Mouse (Mus musculus) frontal cortex, postnatal 36 days (tissue): ENCODE measurements around the gene Irf4.

Experiments used
- DNase-seq, 2 experiments: peaks; one replicate each; pipeline ENCODE4 v3.0.0; 2022; ENCODE audit warnings: low spot score in 2 of 2

Irf4 gene

DNA sequence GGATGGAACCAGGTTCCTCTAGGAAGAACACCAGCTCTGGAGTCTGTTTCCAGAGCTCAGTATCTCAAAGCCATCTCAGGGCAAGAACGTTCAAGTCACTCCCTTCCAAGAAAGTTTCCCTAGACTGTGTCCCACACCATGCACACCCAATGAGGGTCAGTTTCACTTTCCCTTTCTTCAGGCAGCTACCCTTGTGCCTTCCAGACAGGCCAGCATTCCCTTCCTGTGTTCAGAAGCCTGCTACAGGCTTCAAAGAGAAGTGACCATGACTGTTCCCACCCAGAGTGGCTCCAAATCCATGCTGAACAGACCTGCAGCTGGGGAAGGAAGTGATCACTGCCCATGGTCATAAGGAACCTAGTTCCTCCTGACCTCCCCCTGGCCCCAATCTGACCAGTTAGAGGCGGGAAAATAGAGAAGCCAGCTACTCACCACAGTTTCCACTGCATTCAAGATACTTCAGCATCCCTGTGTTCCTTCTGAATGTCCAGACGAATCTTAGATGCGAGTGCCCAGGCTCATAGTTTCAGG is 10.7 kb upstream of the Irf4 start:
- no peak for DNase-seq

DNA sequence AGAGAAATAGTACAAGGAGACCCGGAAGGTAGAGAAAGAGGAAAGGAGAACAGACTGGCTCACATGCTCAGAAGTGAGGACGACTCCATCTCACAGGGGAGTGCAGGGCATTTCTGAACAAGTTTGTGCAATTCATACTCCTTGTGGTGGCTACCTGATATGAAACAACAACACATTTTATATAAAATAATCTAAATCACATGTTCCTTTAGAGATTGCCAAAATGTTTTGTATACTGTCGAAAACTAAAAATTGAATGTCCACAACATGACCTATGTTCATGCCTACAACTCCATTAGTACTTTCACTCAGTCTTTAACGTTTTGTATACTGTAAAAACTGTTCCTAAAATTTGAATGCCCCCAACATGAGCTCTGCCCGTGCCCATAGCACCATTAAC is 7.9 kb upstream of the Irf4 start:
- no peak for DNase-seq

- DNase-seq = no peak
Measured at GRCm38 (mm10) chr13:30742411-30742970, 6.5 kb upstream of the Irf4 start.

DNA sequence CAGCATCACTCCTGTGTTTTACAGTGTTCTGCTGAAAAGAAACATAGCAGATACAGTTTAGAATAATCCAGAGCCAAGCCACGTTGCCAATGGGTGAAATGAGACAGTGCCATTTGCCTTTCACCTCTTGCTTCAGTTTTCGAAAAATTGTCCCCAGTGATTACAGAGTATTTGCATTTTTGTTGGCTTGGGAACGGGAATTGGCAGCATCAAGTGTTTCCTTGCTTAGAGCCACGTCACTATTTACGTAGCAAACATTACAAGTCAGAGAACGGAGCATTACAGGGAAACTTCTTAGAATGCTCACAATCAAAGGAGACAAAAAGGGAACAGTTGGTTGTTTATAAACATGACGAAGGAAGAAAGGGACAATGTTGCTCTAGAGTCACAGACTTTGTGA is 3.9 kb upstream of the Irf4 start:
- DNase-seq = no peak

GRCm38 (mm10) chr13:30747068-30747467 is 2.0 kb upstream of the Irf4 start:
- DNase-seq = no peak

DNA sequence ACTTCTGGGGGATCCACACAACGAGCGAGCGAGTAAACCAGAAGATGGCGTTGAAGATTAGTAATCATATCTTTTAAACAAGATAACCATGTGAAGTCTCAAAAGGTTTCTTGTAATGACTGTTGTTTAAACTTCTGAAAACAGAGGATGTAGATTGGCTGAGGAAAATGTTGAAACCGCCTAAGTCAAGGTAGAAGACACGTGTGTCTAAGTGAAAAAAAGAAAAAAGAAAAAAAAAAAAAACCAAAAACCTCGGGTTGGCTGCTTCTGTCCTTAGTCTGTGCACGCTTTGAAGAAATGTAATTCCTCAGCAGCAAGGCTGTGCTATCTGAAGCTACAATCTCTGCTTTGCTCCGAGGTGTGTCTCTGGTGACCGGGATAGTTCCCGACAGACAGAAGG is 1.5 kb upstream of the Irf4 start:
- DNase-seq = no peak

GRCm38 (mm10) chr13:30748321-30748720 is 705 bp upstream of the Irf4 start:
- DNase-seq = no peak

- no peak for DNase-seq
Measured at GRCm38 (mm10) chr13:30749557-30750141, 623 bp downstream of the Irf4 start.

DNA sequence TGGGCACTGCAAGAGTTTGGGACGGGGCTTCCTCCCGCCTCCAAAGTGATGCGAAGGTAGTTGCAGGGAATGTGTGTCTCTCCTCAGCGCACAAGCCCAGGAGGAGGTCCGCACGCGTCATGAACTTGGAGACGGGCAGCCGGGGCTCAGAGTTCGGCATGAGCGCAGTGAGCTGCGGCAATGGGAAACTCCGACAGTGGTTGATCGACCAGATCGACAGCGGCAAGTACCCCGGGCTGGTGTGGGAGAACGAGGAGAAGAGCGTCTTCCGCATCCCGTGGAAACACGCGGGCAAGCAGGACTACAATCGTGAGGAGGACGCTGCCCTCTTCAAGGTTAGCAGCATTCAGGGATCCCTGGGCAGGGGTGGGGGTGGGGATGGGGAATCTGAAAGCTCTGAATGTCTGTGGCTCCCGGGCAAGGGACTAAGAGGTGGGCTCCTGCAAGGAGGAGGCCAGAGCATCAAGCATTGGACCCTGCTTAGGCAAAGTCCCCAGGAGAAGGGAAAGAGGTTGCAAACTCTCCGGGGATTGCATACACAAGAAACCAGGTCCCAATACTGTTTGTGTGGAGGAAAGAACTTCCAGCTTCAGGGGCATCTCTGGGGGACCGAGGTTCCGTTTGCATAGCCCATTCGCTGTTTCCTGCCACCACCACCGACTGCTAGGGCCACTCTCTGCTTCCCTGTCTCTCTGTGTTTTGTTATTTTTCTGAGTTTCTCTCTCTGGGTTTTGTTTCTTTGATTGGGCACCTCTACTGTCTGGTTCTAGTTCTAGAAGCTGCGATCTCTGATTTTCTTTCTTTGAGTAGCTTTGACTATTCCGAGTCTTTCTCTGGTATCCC is 1.7 kb downstream of the Irf4 start:
- DNase-seq = no peak

DNA sequence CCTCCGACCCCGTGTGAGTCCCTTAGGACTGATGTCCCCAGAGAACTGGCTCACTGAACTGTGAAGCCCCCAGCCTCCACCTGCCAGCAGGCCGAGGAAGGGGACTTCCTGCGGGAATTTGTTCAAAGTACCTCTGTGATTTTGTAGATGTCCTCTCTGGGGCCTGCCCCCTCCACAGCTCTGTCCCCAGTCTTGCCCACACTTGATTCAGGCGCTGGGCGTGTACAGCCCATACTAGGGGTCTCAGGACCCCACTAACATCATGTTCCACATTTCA is 2.2 kb downstream of the Irf4 start:
- no peak for DNase-seq

- no peak for DNase-seq
Measured at GRCm38 (mm10) chr13:30752581-30753187, 3.7 kb downstream of the Irf4 start.

- DNase-seq = no peak
Measured at GRCm38 (mm10) chr13:30753441-30753840, 4.4 kb downstream of the Irf4 start.

- no peak for DNase-seq
Measured at GRCm38 (mm10) chr13:30754066-30754465, 5.0 kb downstream of the Irf4 start.

DNA sequence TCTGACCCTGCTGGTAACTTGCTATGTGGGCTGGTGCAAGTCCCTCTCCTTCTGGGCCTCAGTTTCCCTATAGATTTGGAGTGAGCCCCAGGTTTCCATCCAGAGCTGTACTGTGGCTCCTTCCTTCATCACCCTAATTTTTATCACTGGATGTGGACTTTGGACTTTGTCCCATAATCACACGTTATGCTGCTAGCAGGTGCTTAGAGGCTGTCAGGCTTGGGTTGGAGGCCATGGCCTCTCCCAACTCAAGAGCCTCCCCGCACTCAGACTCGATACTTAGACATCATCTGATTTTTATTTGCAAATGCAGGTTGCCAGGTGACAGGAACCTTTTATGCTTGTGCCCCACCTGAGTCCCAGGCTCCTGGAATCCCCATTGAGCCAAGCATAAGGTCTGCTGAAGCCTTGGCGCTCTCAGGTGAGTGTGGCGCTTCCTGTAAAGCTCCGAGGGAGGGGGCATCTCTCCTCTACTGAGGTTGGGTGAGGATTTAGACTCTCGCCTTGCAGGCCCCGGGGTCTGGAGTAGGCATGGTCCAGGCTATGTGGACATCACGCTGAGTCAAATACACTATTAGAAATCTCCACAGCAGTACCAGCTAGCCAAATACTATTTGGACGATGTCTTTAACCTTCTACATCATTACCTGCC is 5.9 kb downstream of the Irf4 start:
- DNase-seq = no peak

- no peak for DNase-seq
Measured at GRCm38 (mm10) chr13:30755577-30755976, 6.6 kb downstream of the Irf4 start.

- no peak for DNase-seq
Measured at GRCm38 (mm10) chr13:30755998-30756639, 7.1 kb downstream of the Irf4 start.

GRCm38 (mm10) chr13:30757264-30757900 is 8.4 kb downstream of the Irf4 start:
- DNase-seq = no peak

- DNase-seq = no peak
Measured at GRCm38 (mm10) chr13:30758789-30759381, 9.9 kb downstream of the Irf4 start.

DNA sequence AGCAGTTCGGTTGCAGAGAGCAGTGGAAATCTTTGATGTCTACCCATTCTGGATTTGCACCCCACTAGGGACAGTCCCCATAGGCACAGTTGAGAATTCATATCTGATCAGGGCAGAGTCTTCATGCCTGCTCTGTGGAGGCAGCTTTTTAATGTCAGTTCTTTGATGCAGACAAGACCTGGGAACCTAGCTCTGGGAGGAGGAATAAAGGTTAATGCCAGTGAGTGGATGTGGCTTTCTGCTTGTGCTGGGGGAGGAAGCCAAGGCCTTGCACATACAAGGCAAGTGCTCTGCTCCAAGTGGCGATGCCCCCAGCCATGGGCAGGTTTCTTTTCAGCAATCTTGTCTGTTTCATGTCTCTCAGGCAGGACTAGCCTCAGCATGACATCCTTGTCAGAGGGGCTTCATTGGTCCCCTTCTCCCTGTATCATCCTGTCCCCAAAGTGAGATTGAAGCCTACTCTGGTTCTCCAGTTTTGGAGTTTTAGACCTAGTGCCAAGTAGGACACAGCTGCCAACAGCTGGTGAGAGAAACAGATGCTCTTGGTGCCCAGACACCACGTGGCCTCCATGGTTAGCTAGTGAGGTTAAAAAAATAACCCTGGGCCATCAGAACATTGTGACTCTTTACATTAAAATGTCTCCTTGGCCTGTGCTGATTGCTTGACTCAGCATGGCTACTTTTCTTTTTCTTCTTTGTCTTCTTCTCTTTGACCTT is 11.5 kb downstream of the Irf4 start:
- DNase-seq = no peak

DNA sequence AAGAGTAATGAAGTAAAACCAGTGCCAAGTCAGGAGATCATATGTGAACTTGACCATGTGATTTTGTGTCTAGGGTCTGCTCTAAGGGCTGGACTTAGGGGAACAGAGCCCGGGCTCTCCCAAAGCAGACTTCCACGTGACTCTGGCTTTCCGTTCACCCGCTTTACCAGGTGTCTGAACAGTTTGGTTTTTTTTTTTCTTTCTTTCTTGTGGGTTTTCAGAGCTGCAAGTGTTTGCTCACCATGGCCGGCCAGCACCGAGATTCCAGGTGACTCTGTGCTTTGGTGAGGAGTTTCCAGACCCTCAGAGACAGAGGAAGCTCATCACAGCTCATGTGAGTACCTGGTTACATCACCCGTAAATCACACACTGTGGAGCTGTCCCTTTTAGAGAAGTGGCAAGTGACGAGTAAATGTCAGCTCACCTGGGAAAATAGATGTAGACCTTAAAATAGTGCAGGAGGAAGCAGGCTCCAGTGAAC is 12.2 kb downstream of the Irf4 start:
- no peak for DNase-seq
